Mouse (Mus musculus): ENCODE measurements around the gene Pop5.

DNA sequence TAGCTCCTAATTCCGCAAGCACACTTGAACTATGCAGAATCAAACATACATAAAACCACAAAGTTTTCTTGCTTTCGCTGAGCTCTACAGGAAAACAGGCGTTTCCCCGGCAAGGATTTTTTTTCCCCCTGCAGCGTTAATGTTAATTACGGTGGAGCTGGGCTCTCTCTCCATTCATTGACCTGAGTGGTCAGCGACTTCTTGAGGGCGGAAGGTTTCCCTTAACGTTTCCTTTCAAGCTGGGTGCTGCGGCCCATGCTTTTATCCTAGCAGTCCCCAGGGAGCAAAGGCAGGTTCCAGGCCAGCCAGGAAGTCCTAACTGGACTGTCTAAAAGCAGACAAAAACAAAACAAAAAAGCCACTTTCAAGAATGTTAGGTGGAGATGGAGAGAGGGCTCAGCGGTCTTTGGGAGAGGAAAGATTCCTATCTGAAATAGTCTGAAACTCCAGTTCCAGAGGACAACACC lies 3.1 kb downstream of the Pop5 start:
- TF ChIP-seq POLR2A (IDR thresholded peaks at IDR 0.05; ENCODE audit: low read depth, low read length): no peak
- no peak for TF ChIP-seq CTCF (IDR thresholded peaks at IDR 0.05; ENCODE audit: extremely low read depth, insufficient read length, insufficient replicate concordance, low read depth, low read length)
